9 mouse cellular contexts compared by ENCODE assay signal in genomic region chr8:85080214-85080531, GRCm38 (mm10). TPM values are rescaled to one million over a fixed set of nuclear protein-coding genes. Genes with fewer than 3 reads are reported as not detected.
A peak's percentile ranks its signal among the peaks of the same experiment; 100 is the strongest.
DNase-seq lines count a peak whose midpoint lies in the region; ATAC-seq and TF ChIP-seq lines count a peak whose summit lies in the region.
"Had no signal": no experiment of that assay in that cellular context is flagged by ENCODE, and none has a peak within 500 bp of the region (broad histone marks: within the 10 kb centered on the region; RNA-seq: fewer than 3 reads in every experiment).

No protein-coding gene starts in this region.

- no peak for DNase-seq in lung, embryonic 14.5 days
- DNase-seq in lung, postnatal 36 days = no peak
- no peak for DNase-seq in embryonic facial prominence, embryonic 14.5 days (ENCODE audit: low spot score)
- no peak for DNase-seq in hindbrain, embryonic 14.5 days (ENCODE audit: low spot score)
- DNase-seq in ovary, postnatal 10 days (ENCODE audit: low spot score) = no peak
- DNase-seq in adipocyte (ENCODE audit: low spot score) = no peak
- no peak for DNase-seq in ovary, adult 18-20 months (ENCODE audit: low spot score)

- H3K4me1 ChIP-seq in lung, embryonic 14.5 days (ENCODE audit: insufficient read depth) = peaks cover 13% of the 10 kb centered on the region
- H3K4me1 ChIP-seq in embryonic facial prominence, embryonic 14.5 days (ENCODE audit: control insufficient read depth, insufficient read depth, low read length) = peaks cover 16% of the 10 kb centered on the region
- H3K4me1 ChIP-seq in hindbrain, embryonic 14.5 days (replicated peaks; ENCODE audit: control insufficient read depth, insufficient read depth, low read length) = peaks cover 12% of the 10 kb centered on the region
- H3K4me1 ChIP-seq in midbrain, embryonic 16.5 days (ENCODE audit: control insufficient read depth, insufficient read depth, low read length) = peaks cover 31% of the 10 kb centered on the region

- 1% methylated on average over 25 of the region's 25 CpGs for WGBS in lung, embryonic 14.5 days
- WGBS in embryonic facial prominence, embryonic 14.5 days = under 1% methylated on average over 23 of the region's 25 CpGs
- WGBS in hindbrain, embryonic 14.5 days = under 1% methylated on average over 25 of the region's 25 CpGs
- WGBS in midbrain, embryonic 16.5 days = under 1% methylated on average over 25 of the region's 25 CpGs

- no peak for TF ChIP-seq CTCF in lung, embryonic 14.5 days (IDR thresholded peaks at IDR 0.05; ENCODE audit: low read depth)

- no peaks in the 10 kb centered on the region for H3K27me3 ChIP-seq in lung, embryonic 14.5 days (ENCODE audit: insufficient read depth, low read length)
- no peaks in the 10 kb centered on the region for H3K27me3 ChIP-seq in embryonic facial prominence, embryonic 14.5 days (replicated peaks; ENCODE audit: control insufficient read depth, insufficient read depth, low read length)
- no peaks in the 10 kb centered on the region for H3K27me3 ChIP-seq in hindbrain, embryonic 14.5 days (ENCODE audit: control insufficient read depth, insufficient read depth, low read length)
- H3K27me3 ChIP-seq in midbrain, embryonic 16.5 days (ENCODE audit: control insufficient read depth, insufficient read depth, low read depth, low read length) = no peaks in the 10 kb centered on the region

- H3K36me3 ChIP-seq in lung, embryonic 14.5 days (ENCODE audit: insufficient read depth) = peaks cover 36% of the 10 kb centered on the region
- peaks cover 33% of the 10 kb centered on the region for H3K36me3 ChIP-seq in embryonic facial prominence, embryonic 14.5 days (ENCODE audit: control insufficient read depth, insufficient read depth, low read length)
- H3K36me3 ChIP-seq in hindbrain, embryonic 14.5 days (replicated peaks; ENCODE audit: control insufficient read depth, insufficient read depth) = peaks cover 32% of the 10 kb centered on the region
- H3K36me3 ChIP-seq in midbrain, embryonic 16.5 days (ENCODE audit: control insufficient read depth, insufficient read depth, low read length) = peaks cover 5% of the 10 kb centered on the region; the same call in 1 of the 2 replicates

- H3K4me2 ChIP-seq in lung, embryonic 14.5 days = peak overlapping the region; percentile 95
- H3K4me2 ChIP-seq in embryonic facial prominence, embryonic 14.5 days (ENCODE audit: low read depth, low read length) = peak overlapping the region; percentile 87
- H3K4me2 ChIP-seq in hindbrain, embryonic 14.5 days (replicated peaks) = peak overlapping the region; percentile 62
- peak overlapping the region; percentile 84 for H3K4me2 ChIP-seq in midbrain, embryonic 16.5 days (ENCODE audit: low read length)

- H3K4me3 ChIP-seq in lung, embryonic 14.5 days (ENCODE audit: low read depth, low read length) = peak overlapping the region; percentile 87
- peak overlapping the region; percentile 75 for H3K4me3 ChIP-seq in embryonic facial prominence, embryonic 14.5 days (ENCODE audit: low read depth, low read length)
- H3K4me3 ChIP-seq in hindbrain, embryonic 14.5 days (replicated peaks; ENCODE audit: low read length) = peak overlapping the region; percentile 78
- H3K4me3 ChIP-seq in midbrain, embryonic 16.5 days (ENCODE audit: low read depth, low read length) = peak overlapping the region; percentile 92

- no peaks in the 10 kb centered on the region for H3K9me3 ChIP-seq in lung, embryonic 14.5 days (ENCODE audit: low read depth, low read length)
- H3K9me3 ChIP-seq in embryonic facial prominence, embryonic 14.5 days (ENCODE audit: control insufficient read depth, low read length) = no peaks in the 10 kb centered on the region
- no peaks in the 10 kb centered on the region for H3K9me3 ChIP-seq in hindbrain, embryonic 14.5 days (ENCODE audit: control insufficient read depth, low read length)
- H3K9me3 ChIP-seq in midbrain, embryonic 16.5 days (replicated peaks; ENCODE audit: control insufficient read depth, low read length, poor library complexity, severe bottlenecking) = no peaks in the 10 kb centered on the region

- H3K27ac ChIP-seq in lung, embryonic 14.5 days (ENCODE audit: low read depth) = peak overlapping the region; percentile 80; the same call in 1 of the 2 replicates
- H3K27ac ChIP-seq in embryonic facial prominence, embryonic 14.5 days (replicated peaks; ENCODE audit: low read depth, low read length) = peak overlapping the region; percentile 72; the same call in 1 of the 2 replicates
- H3K27ac ChIP-seq in hindbrain, embryonic 14.5 days = no peak overlapping the region; the same call in 1 of the 2 replicates
- H3K27ac ChIP-seq in midbrain, embryonic 16.5 days (ENCODE audit: low read length) = peak overlapping the region; percentile 71

- no peak for ATAC-seq in lung, embryonic 14.5 days (ENCODE audit: insufficient read depth)
- ATAC-seq in embryonic facial prominence, embryonic 14.5 days (ENCODE audit: low read depth) = no peak
- no peak for ATAC-seq in hindbrain, embryonic 14.5 days (ENCODE audit: low FRiP score)
- ATAC-seq in midbrain, embryonic 16.5 days = no peak

- peak overlapping the region; percentile 86 for H3K9ac ChIP-seq in lung, embryonic 14.5 days
- peak overlapping the region; percentile 81 for H3K9ac ChIP-seq in embryonic facial prominence, embryonic 14.5 days (ENCODE audit: low read depth, low read length)
- peak overlapping the region; percentile 87 for H3K9ac ChIP-seq in hindbrain, embryonic 14.5 days
- H3K9ac ChIP-seq in midbrain, embryonic 16.5 days (ENCODE audit: low read depth, low read length) = peak overlapping the region; percentile 89

RNA-seq across cellular contexts. Expression of gene Wdr83os, which starts 0.4 kb away (rescaled TPM):
- 155 and 158 TPM in 2 replicates for polyA plus RNA-seq in lung, embryonic 14.5 days (2014; fragmentation: Nextera tagmentation; extraction: Ambion mirVana)
- polyA plus RNA-seq in embryonic facial prominence, embryonic 14.5 days (2014; fragmentation: Nextera tagmentation; extraction: Ambion mirVana) = 125 and 127 TPM in 2 replicates
- polyA plus RNA-seq in hindbrain, embryonic 14.5 days (2014; fragmentation: Nextera tagmentation; extraction: Ambion mirVana) = 119 and 136 TPM in 2 replicates
- 129 and 133 TPM in 2 replicates for polyA plus RNA-seq in midbrain, embryonic 16.5 days (2015; fragmentation: Nextera tagmentation; extraction: Ambion mirVana)

RNA-seq across cellular contexts. Expression of gene Wdr83, which starts 0.9 kb away (rescaled TPM):
- 42.9 and 45.3 TPM in 2 replicates for polyA plus RNA-seq in lung, embryonic 14.5 days (2014; fragmentation: Nextera tagmentation; extraction: Ambion mirVana)
- polyA plus RNA-seq in embryonic facial prominence, embryonic 14.5 days (2014; fragmentation: Nextera tagmentation; extraction: Ambion mirVana) = 33.1 and 38.6 TPM in 2 replicates
- 41.2 and 43.9 TPM in 2 replicates for polyA plus RNA-seq in hindbrain, embryonic 14.5 days (2014; fragmentation: Nextera tagmentation; extraction: Ambion mirVana)
- 57.5 and 57.9 TPM in 2 replicates for polyA plus RNA-seq in midbrain, embryonic 16.5 days (2015; fragmentation: Nextera tagmentation; extraction: Ambion mirVana)

RNA-seq across cellular contexts. Expression of gene Man2b1, which starts 2.9 kb away (rescaled TPM):
- polyA plus RNA-seq in lung, embryonic 14.5 days (2014; fragmentation: Nextera tagmentation; extraction: Ambion mirVana) = 32.7 and 33.9 TPM in 2 replicates
- 35.3 and 35.6 TPM in 2 replicates for polyA plus RNA-seq in embryonic facial prominence, embryonic 14.5 days (2014; fragmentation: Nextera tagmentation; extraction: Ambion mirVana)
- polyA plus RNA-seq in hindbrain, embryonic 14.5 days (2014; fragmentation: Nextera tagmentation; extraction: Ambion mirVana) = 17.3 and 20.1 TPM in 2 replicates
- polyA plus RNA-seq in midbrain, embryonic 16.5 days (2015; fragmentation: Nextera tagmentation; extraction: Ambion mirVana) = 18.1 and 18.2 TPM in 2 replicates

RNA-seq across cellular contexts. Expression of gene Dhps, which starts 8.6 kb away (rescaled TPM):
- 60.3 and 61.5 TPM in 2 replicates for polyA plus RNA-seq in lung, embryonic 14.5 days (2014; fragmentation: Nextera tagmentation; extraction: Ambion mirVana)
- polyA plus RNA-seq in embryonic facial prominence, embryonic 14.5 days (2014; fragmentation: Nextera tagmentation; extraction: Ambion mirVana) = 44.0 and 49.5 TPM in 2 replicates
- 105 and 113 TPM in 2 replicates for polyA plus RNA-seq in hindbrain, embryonic 14.5 days (2014; fragmentation: Nextera tagmentation; extraction: Ambion mirVana)
- polyA plus RNA-seq in midbrain, embryonic 16.5 days (2015; fragmentation: Nextera tagmentation; extraction: Ambion mirVana) = 114 and 120 TPM in 2 replicates

RNA-seq across cellular contexts. Expression of gene Gm5741, which starts 12.4 kb away (rescaled TPM):
- polyA plus RNA-seq in lung, embryonic 14.5 days (2014; fragmentation: Nextera tagmentation; extraction: Ambion mirVana) = 0.72 TPM in 1 of 2 replicates, not detected in the other
- polyA plus RNA-seq in embryonic facial prominence, embryonic 14.5 days (2014; fragmentation: Nextera tagmentation; extraction: Ambion mirVana) = 0.68 TPM in 1 of 2 replicates, not detected in the other
- 1.4 TPM in 1 of 2 replicates, not detected in the other for polyA plus RNA-seq in hindbrain, embryonic 14.5 days (2014; fragmentation: Nextera tagmentation; extraction: Ambion mirVana)
- 1.7 and 3.3 TPM in 2 replicates for polyA plus RNA-seq in midbrain, embryonic 16.5 days (2015; fragmentation: Nextera tagmentation; extraction: Ambion mirVana)
- polyA plus RNA-seq: brain, embryonic 14.5 days had no signal
